Mouse (Mus musculus): ENCODE results near the gene Tor1a. TPM values are rescaled to one million over a fixed set of nuclear protein-coding genes. Genes with fewer than 3 reads are reported as not detected.

The Tor1a gene
- 8.4 TPM for polyA plus RNA-seq (2014; fragmentation: Illumina TruSeq; extraction: RNeasy Lipid Tissue Mini Kit (QIAGEN cat#74804); ENCODE audit: low replicate concordance)

DNA sequence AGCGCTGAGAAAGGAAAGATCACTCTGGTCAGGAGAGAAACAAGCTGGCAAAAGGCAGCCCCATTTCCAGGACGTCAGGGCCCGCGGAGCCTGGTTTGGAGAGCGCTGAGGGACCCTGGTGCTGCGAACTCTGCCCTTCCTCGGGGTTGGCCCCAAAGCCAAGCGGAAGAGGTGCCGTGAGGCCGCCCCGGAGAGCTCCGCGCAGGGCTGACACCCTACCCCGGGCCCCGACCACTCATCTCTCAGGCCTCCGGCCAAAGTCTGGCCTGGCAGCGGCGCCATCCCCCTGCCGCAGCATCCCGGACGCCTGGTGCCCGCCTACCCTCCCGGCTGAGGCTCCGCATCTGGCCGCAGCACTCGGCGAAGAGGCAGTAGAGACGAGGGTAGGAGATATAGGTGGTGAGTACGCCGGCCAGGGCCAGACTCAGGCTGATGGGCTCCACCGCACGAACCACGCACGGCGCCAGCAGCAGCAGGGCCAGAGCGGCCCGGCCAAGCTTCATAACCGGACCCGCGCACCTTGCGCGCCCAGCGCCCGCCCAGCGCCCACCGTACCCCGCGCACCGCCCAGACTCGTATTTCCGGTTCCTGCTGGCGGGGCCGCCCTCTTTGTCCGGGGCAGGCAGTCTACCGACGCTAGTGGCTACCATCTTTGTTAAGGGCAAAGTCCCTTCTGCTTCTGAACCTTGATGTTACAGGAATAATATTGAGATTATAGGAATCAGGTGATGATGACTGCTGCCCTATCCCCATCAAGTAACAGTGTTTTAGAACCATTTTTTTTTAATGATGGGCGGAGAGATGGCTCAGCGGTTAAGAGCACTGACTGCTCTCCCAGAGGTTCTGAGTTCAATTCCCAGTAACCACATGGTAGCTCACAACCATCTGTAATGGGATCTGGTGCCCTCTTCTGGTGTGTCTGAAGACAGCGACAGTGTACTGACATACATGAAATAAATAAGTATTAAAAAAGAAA is at the start of gene Tor1a:
TSS of gene Tor1a (minus strand) at position 582 of the 976 bp plus-strand sequence.

DNA sequence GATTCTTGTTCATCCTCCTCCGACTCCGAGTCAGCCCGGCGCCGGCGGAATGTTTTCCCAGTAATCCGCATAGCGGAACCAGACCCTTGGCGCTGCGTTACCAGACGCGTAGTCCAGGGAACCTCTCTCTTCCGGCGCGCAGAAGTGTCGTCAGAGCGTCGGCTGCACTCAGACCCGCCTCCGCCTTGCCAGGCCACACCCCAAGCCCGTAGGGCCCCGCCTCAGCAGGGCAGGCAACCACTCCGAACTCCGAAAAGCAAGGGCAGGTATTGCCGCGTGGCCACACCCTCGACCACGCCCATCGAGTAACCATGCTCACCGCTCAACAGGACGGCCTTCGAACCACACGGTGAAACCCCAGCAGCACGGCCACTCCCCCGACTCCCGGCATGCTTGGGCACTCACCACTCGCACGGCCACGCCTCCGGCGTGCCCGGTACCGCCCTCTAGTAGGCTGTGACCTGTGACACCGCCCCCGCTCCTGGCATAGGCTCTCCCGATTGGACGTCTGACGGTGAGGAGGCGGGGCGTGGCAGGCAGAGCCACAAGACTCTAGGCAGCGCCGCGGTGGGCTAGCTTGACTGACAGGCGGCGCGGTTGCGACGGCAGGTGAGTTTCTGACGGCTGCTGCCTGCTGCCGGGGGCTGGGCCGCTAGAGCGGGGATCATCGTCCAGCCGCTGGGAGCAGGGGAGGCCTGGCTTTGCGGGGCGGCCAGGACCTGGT is 14.2 kb upstream of the Tor1a start, which contains the start of the genes BC005624 and Usp20:
TSS of gene BC005624 (minus strand) at position 412 of the 724 bp plus-strand sequence.
TSS of gene Usp20 (plus strand) at position 490 of the 724 bp plus-strand sequence.

DNA sequence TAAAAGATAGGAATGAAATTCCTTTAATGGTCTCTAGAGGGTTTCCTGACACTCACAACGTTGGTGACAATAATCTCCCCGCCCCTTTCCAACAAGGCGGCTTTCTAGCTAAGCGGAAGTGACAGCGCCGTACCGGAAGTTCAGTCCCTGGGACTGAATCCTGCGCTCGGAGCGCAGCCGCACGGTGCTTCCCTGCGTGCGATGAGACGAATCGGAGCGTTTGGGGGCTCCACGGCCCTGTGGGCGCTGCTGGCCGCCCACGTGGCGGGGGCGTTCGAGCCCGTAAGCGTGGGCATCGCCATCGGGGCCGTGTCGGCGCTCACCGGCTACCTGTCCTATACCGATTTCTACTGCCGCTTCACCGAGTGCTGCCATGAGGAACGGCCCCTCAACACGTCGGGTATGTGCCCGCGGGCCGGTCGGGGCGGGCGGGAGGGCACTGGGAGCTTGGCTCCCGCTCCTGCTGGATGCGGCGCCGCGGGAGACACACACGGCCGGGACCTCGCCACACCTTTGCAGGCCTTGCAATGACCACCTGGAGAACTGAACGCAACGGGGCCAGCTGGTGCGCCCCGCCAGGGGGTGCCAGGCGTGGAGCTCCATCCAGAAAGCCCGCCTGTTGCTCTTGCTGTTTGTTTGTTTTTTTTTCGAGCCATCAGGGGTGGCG is 14.8 kb downstream of the Tor1a start, which contains the start of gene Tor1b:
TSS of gene Tor1b (plus strand) at position 136 of the 667 bp plus-strand sequence.

DNA sequence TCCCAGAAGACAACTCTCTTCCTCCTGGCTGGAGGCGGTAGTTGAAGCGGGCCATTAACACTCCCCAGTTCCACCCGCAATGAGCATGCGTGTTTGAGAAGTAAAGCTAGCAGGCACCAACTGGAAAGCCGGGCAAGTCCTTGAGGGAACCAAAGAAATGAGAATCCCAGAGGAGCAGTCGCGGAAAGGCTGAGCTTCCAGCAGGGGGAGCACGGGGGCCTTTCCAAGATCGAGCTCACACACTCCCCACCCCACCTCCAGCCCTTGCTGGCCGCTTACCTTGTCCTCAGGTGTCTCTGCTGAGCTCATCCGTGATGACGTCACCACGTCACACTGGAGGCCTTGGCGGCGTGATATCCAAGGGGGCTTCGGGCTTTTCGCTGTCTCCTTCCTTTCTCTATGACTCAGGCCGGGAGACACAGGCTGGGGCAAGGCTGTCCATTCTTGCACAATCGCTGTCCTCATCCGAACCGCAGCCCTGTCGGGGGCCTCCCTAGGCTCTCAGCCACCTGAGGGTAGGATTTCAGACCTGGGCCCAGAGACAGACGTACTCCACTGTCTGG is 38.2 kb downstream of the Tor1a start, which contains the start of gene Ptges:
TSS of gene Ptges (minus strand) at position 381 of the 563 bp plus-strand sequence.

Other genes with a start within 250 kb of the Tor1a start
- gene 1700001O22Rik, start 164.3 kb downstream of the Tor1a start, polyA plus RNA-seq (2014; fragmentation: Illumina TruSeq; extraction: RNeasy Lipid Tissue Mini Kit (QIAGEN cat#74804); ENCODE audit: low replicate concordance) = not detected
- gene Ntmt1, start 160.1 kb downstream of the Tor1a start, polyA plus RNA-seq (2014; fragmentation: Illumina TruSeq; extraction: RNeasy Lipid Tissue Mini Kit (QIAGEN cat#74804); ENCODE audit: low replicate concordance) = not detected
- not detected for gene Asb6, start 137.6 kb downstream of the Tor1a start, polyA plus RNA-seq (2014; fragmentation: Illumina TruSeq; extraction: RNeasy Lipid Tissue Mini Kit (QIAGEN cat#74804); ENCODE audit: low replicate concordance)
- not detected for gene Prrx2, start 133.0 kb downstream of the Tor1a start, polyA plus RNA-seq (2014; fragmentation: Illumina TruSeq; extraction: RNeasy Lipid Tissue Mini Kit (QIAGEN cat#74804); ENCODE audit: low replicate concordance)
- gene Ptges, start 38.1 kb downstream of the Tor1a start, polyA plus RNA-seq (2014; fragmentation: Illumina TruSeq; extraction: RNeasy Lipid Tissue Mini Kit (QIAGEN cat#74804); ENCODE audit: low replicate concordance) = 2.5 TPM
- 12.5 TPM for gene Tor1b, start 15.0 kb downstream of the Tor1a start, polyA plus RNA-seq (2014; fragmentation: Illumina TruSeq; extraction: RNeasy Lipid Tissue Mini Kit (QIAGEN cat#74804); ENCODE audit: low replicate concordance)
- gene BC005624, start 14.3 kb upstream of the Tor1a start, polyA plus RNA-seq (2014; fragmentation: Illumina TruSeq; extraction: RNeasy Lipid Tissue Mini Kit (QIAGEN cat#74804); ENCODE audit: low replicate concordance) = 15.5 TPM
- 0.15 TPM for gene Usp20, start 14.3 kb upstream of the Tor1a start, polyA plus RNA-seq (2014; fragmentation: Illumina TruSeq; extraction: RNeasy Lipid Tissue Mini Kit (QIAGEN cat#74804); ENCODE audit: low replicate concordance)
- 13.5 TPM for gene Fnbp1, start 174.1 kb upstream of the Tor1a start, polyA plus RNA-seq (2014; fragmentation: Illumina TruSeq; extraction: RNeasy Lipid Tissue Mini Kit (QIAGEN cat#74804); ENCODE audit: low replicate concordance)
- 46.5 TPM for gene Gpr107, start 184.4 kb upstream of the Tor1a start, polyA plus RNA-seq (2014; fragmentation: Illumina TruSeq; extraction: RNeasy Lipid Tissue Mini Kit (QIAGEN cat#74804); ENCODE audit: low replicate concordance)

Measured in small intestine, adult 10 weeks (tissue).